Mouse (Mus musculus) heart, postnatal 0 days (tissue): ENCODE results near the gene Epha2. TPM values are rescaled to one million over a fixed set of nuclear protein-coding genes. Genes with fewer than 3 reads are reported as not detected.

Experiments used
- ATAC-seq: fragments of 200-750 bp; cut with Nextera tagmentation; 2 replicates; pipeline ENCODE4 v1.8.0; 2017; ENCODE audit warnings: low read depth, moderate number of reproducible peaks, moderate library complexity; ENCODE audit not compliant: insufficient read depth
- DNase-seq: peaks from one replicate; pipeline ENCODE4 v3.0.0-alpha.2; 2016; ENCODE audit warnings: low spot score
- H3K27ac ChIP-seq: fragments of 300-500 bp; sonication (generic); 2 replicates; pipeline ENCODE4 v1.5.1; 2014; ENCODE audit warnings: low read depth, mild to moderate bottlenecking
- H3K27me3 ChIP-seq: fragments of 300-500 bp; sonication (generic); 2 replicates; pipeline ENCODE4 v1.6.1; 2014; ENCODE audit warnings: low read length, mixed read lengths; ENCODE audit not compliant: control insufficient read depth, insufficient read depth
- H3K36me3 ChIP-seq: fragments of 300-500 bp; sonication (generic); replicated peaks from 2 replicates; pipeline ENCODE4 v1.6.1; 2014; ENCODE audit warnings: low read length, mixed read lengths; ENCODE audit not compliant: control insufficient read depth, insufficient read depth
- H3K4me1 ChIP-seq: fragments of 300-500 bp; sonication (generic); 2 replicates; pipeline ENCODE4 v1.6.1; 2014; ENCODE audit warnings: antibody characterized with exemption; ENCODE audit not compliant: control insufficient read depth, insufficient read depth
- H3K4me2 ChIP-seq: fragments of 300-500 bp; sonication (generic); 2 replicates; pipeline ENCODE4 v1.6.1; 2014; ENCODE audit warnings: low read depth, mild to moderate bottlenecking, low read length, moderate library complexity
- H3K4me3 ChIP-seq: fragments of 300-500 bp; sonication (generic); 2 replicates; pipeline ENCODE4 v1.5.1; 2014; ENCODE audit warnings: low read depth, low read length
- H3K9ac ChIP-seq: fragments of 300-500 bp; sonication (generic); replicated peaks from 2 replicates; pipeline ENCODE4 v1.6.1; 2014; ENCODE audit warnings: low read depth, low read length, mixed read lengths
- H3K9me3 ChIP-seq: fragments of 300-500 bp; sonication (generic); replicated peaks from 2 replicates; pipeline ENCODE4 v1.6.1; 2016; ENCODE audit warnings: low read length; ENCODE audit not compliant: control insufficient read depth
- CTCF ChIP-seq: IDR thresholded peaks from 2 replicates; pipeline ENCODE4 v1.5.1; 2016; ENCODE audit warnings: antibody characterized with exemption, control low read depth, low read depth
- EP300 ChIP-seq: IDR thresholded peaks from 2 replicates; pipeline ENCODE4 v1.6.1; 2016; ENCODE audit warnings: antibody characterized with exemption, low read depth
- WGBS: fragments of 180-500 bp; shearing (Covaris S2); extraction: QIAGEN DNeasy Blood & Tissue Kit; methylation state at CpG from one replicate; pipeline ENCODE4 v1.1.7; 2014; 5-methylcytosine and 5-hydroxymethylcytosine counted together
- polyA plus RNA-seq: library from polyadenylated mRNA; unstranded; fragments of >200 nt; fragmentation: Nextera tagmentation; extraction: Ambion mirVana; gene quantifications from 2 replicates; pipeline ENCODE4 v1.2.1, GENCODE M21; 2015
- total RNA-seq: library from RNA; depleted of rRNA; stranded (reverse); fragments of >200 nt; gene quantifications from 2 replicates; pipeline ENCODE4 v1.2.3, GENCODE M21; 2014; ENCODE audit warnings: low replicate concordance

Epha2 gene
- total and polyA plus RNA-seq, 2 experiments from 2014 or later, result 1.4 to 11.7 TPM

GRCm38 (mm10) chr4:141279327-141279726 lies 21.7 kb upstream of the Epha2 start:
- H3K4me1 ChIP-seq, result peaks cover 12% of the 10 kb centered on the region
- no peaks in the 10 kb centered on the region for H3K36me3 ChIP-seq
- WGBS, result 61% methylated on average over 15 of the region's 15 CpGs
- DNase-seq, result no peak
- no peak overlapping the region for H3K4me3 ChIP-seq
- peak overlapping the region; percentile 88; the same call in 1 of the 2 replicates for H3K27ac ChIP-seq
- no peak overlapping the region for H3K9ac ChIP-seq
- no peaks in the 10 kb centered on the region for H3K27me3 ChIP-seq
- ATAC-seq, result no peak
- H3K4me2 ChIP-seq, result peak overlapping the region; percentile 3; the same call in 1 of the 2 replicates
- TF ChIP-seq EP300 (no peak), CTCF (no peak)
- no peaks in the 10 kb centered on the region for H3K9me3 ChIP-seq

GRCm38 (mm10) chr4:141279783-141280182 lies 21.3 kb upstream of the Epha2 start:
- WGBS, result 91% methylated on average over 6 of the region's 6 CpGs

GRCm38 (mm10) chr4:141280471-141280870 lies 20.6 kb upstream of the Epha2 start:
- Histone ChIP-seq H3K4me3 (no peak overlapping the region), H3K4me2 (no peak overlapping the region), H3K9me3 (no peaks in the 10 kb centered on the region), H3K27ac (no peak overlapping the region), H3K4me1 (peaks cover 7% of the 10 kb centered on the region), H3K27me3 (no peaks in the 10 kb centered on the region), H3K36me3 (no peaks in the 10 kb centered on the region), H3K9ac (no peak overlapping the region)
- DNase-seq (no peak), ATAC-seq (no peak)
- WGBS, result 94% methylated on average over 1 of the region's 1 CpGs
- no peak for TF ChIP-seq EP300
- TF ChIP-seq CTCF, result no peak

More at GRCm38 (mm10) chr4:141279783-141280182, 21.3 kb upstream of the Epha2 start:
- H3K4me1 ChIP-seq, result peaks cover 9% of the 10 kb centered on the region
- no peak overlapping the region for H3K4me3 ChIP-seq
- TF ChIP-seq EP300 (no peak), CTCF (no peak)
- no peak for DNase-seq
- no peaks in the 10 kb centered on the region for H3K36me3 ChIP-seq
- H3K9me3 ChIP-seq, result no peaks in the 10 kb centered on the region
- H3K4me2 ChIP-seq, result no peak overlapping the region
- no peak overlapping the region for H3K9ac ChIP-seq
- no peak overlapping the region for H3K27ac ChIP-seq
- ATAC-seq, result no peak
- no peaks in the 10 kb centered on the region for H3K27me3 ChIP-seq

GRCm38 (mm10) chr4:141281153-141281552 lies 19.9 kb upstream of the Epha2 start:
- no peaks in the 10 kb centered on the region for H3K9me3 ChIP-seq
- 55% methylated on average over 6 of the region's 6 CpGs for WGBS
- peaks cover 7% of the 10 kb centered on the region for H3K4me1 ChIP-seq
- DNase-seq (no peak), ATAC-seq (no peak)
- H3K27me3 ChIP-seq, result no peaks in the 10 kb centered on the region
- H3K4me2 ChIP-seq, result no peak overlapping the region
- no peak overlapping the region for H3K9ac ChIP-seq
- TF ChIP-seq EP300, result no peak
- TF ChIP-seq CTCF, result no peak
- no peaks in the 10 kb centered on the region for H3K36me3 ChIP-seq
- no peak overlapping the region for H3K4me3 ChIP-seq
- no peak overlapping the region for H3K27ac ChIP-seq

- H3K9ac ChIP-seq, result no peak overlapping the region
- no peaks in the 10 kb centered on the region for H3K9me3 ChIP-seq
- no peaks in the 10 kb centered on the region for H3K36me3 ChIP-seq
- ATAC-seq (no peak), DNase-seq (no peak)
- 0 out of 2 replicates have a peak, but pooled peaks cover 2% of the 10 kb centered on the region for H3K27me3 ChIP-seq
- H3K4me1 ChIP-seq, result peaks cover 7% of the 10 kb centered on the region
- no peak overlapping the region for H3K4me3 ChIP-seq
- no peak overlapping the region for H3K27ac ChIP-seq
- TF ChIP-seq EP300, result no peak
- no peak for TF ChIP-seq CTCF
- WGBS, result 35% methylated on average over 1 of the region's 1 CpGs
- H3K4me2 ChIP-seq, result no peak overlapping the region
These were observed 19.5 kb upstream of the Epha2 start for GRCm38 (mm10) chr4:141281578-141281977.

- H3K9ac ChIP-seq, result no peak overlapping the region
- DNase-seq (no peak), ATAC-seq (no peak)
- H3K4me3 ChIP-seq, result no peak overlapping the region
- no peak overlapping the region for H3K4me2 ChIP-seq
- no peaks in the 10 kb centered on the region for H3K36me3 ChIP-seq
- no peak overlapping the region for H3K27ac ChIP-seq
- H3K4me1 ChIP-seq, result peaks cover 9% of the 10 kb centered on the region
- TF ChIP-seq EP300, result no peak
- TF ChIP-seq CTCF, result no peak
- no peaks in the 10 kb centered on the region for H3K9me3 ChIP-seq
- WGBS, result 70% methylated on average over 3 of the region's 3 CpGs
- 0 out of 2 replicates have a peak, but pooled peaks cover 4% of the 10 kb centered on the region for H3K27me3 ChIP-seq
These were observed 19.0 kb upstream of the Epha2 start for GRCm38 (mm10) chr4:141282087-141282486.
